Mouse (Mus musculus) gastrocnemius, postnatal 14 days (tissue): ENCODE results near the gene Scyl2. TPM values are rescaled to one million over a fixed set of nuclear protein-coding genes. Genes with fewer than 3 reads are reported as not detected.
"Not testable (repeated sequence)": the region's sequence is repeated elsewhere in the genome, so short reads cannot be mapped to it uniquely, and the experiment has no call there.

Experiments
- DNase-seq: peaks from one replicate; pipeline ENCODE4 v3.0.0; 2021; ENCODE audit warnings: mixed read lengths
- intact Hi-C: fragments of 180-260 bp; cut with DNase I; formaldehyde crosslinking; loops from one replicate; pipeline ENCODE4 v1.15.1; 2025; ENCODE audit warnings: low total_unique reads
- total RNA-seq, 2 experiments: library from RNA; stranded (reverse); gene quantifications; 2 replicates each; pipeline ENCODE4 v1.2.3; 2021

Gene Scyl2
- total RNA-seq, 2 experiments from 2014 or later, result 11.4 to 13.6 TPM

DNA sequence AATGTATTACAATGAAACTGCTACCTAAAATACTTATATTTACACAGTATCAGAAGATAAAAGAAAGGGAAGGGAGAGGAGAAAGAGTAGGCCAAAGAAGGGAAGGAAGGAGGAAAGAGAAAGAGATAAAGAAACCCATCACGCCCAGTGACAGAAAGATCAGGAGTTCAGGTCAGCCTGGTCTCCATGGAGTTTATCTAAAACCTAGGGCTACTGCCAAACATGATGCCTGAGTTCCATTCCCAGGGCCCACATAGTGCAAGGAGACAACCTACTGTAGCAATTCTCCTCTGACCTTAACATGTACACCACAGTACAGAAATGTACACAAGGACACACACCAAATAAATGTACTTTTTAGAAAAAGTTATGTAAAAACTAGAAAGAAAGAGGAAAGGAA, 3.9 kb downstream of the Scyl2 start:
- DNase-seq, result no peak
- intact Hi-C loops, result no loop called here

DNA sequence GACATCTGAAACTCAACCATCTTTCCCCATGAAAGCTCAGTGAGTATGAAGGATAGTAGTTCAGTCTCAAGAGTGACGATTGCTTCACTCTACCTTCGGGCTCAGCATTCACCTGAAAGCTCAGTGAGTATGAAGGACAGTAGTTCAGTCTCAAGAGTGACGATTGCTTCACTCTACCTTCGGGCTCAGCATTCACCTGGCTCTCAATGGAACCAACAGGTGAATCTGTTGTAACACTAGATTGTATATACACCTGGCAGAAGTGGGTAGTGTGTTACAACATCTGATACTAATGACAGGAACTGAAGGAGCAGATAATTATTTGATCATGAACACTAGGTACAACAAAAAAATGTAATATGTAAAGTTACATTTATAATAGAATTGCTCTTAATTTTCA, 4.4 kb downstream of the Scyl2 start:
- intact Hi-C loops, result no loop called here
- no peak for DNase-seq

DNA sequence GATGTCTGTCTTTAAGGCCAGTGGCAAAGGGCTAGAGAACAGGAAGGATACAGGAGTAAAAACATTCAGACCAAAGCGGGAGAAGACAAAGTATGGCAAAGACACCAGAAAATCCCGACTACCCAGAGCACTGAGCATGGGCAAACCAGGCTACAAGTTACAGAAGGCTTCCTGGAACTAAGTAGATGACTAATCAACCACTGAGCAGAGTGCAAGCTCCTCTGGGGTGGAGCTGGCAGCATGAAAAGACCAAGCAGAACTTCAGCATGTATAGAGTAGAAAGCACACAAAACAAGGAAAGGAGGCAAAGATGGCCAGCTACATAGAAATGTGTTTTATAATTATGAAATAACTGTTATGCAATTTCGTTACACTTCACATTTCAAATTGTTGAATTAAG, 5.6 kb downstream of the Scyl2 start:
- intact Hi-C loops, result no loop called here
- no peak for DNase-seq

DNA sequence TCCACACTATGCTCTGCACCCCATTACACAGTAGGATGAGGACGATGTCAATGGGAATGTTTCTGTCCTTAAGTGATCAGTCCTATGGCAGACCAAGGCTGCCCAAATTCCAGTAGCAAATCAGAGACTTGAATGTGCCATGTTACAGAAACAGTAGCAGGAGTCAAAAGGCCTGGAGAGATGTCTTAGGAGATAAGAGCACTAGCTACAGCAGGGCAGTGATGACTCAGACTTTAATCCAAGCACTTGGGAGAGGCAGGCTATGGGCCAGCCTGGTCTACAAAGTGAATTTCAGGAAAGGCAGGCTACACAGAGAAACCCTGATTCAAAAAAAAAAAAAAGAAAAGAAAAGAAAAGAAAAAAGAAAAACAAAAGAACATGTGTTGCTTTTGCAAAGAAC, 6.6 kb downstream of the Scyl2 start:
- DNase-seq, result no peak
- intact Hi-C loops, result no loop called here

DNA sequence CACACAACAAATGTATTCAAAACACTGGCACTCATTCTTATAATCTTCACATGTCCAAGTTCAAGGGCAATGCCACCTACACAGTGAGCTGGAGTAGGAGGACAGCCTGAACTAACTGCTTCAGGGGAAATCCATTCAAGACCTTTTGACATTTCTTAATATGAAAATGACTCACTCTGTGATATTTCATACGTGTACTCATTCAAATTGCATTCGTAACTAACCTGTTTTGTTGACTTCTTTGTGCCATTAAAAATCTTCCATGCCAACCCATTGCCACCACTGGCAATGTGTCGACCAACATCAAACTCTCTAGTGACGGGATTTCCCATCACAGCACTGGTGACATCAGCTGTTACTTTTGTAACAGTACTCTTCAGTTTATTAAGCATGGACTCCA, 8.0 kb downstream of the Scyl2 start:
- intact Hi-C loops, result no loop called here
- DNase-seq, result no peak

DNA sequence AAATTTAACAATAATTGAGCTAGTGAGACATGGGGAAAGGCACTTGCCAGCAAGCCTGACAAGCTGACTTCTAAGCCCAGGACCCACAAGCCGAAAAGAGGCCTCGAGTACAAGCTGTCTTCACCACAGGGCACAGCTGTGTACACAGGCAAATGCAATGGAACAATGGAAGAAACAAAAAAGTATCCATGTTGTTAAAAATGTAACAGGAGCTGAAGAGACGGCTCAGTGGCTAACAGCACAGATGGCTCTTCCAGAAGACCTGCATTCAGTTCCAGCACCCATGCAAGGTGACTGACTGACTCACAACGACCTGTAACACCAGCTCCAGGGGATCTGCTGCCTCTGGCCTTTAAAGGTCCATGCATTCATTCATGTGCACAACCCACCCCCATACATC, 9.5 kb downstream of the Scyl2 start:
- DNase-seq, result no peak
- intact Hi-C loops, result no loop called here

DNA sequence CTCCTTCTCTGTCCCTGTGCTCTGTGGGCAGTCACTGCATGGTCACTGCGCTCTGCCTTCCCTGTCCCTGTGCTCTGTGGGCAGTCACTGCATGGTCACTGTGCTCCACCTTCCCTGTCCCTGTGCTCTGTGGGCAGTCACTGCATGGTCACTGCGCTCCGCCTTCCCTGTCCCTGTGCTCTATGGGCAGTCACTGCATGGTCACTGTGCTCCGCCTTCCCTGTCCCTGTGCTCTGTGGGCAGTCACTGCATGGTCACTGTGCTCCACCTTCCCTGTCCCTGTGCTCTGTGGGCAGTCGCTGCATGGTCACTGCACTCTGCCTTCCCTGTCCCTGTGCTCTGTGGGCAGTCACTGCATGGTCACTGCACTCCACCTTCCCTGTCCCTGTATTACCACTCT, 15.7 kb downstream of the Scyl2 start:
- DNase-seq, intact Hi-C loops: not testable (repeated sequence)

DNA sequence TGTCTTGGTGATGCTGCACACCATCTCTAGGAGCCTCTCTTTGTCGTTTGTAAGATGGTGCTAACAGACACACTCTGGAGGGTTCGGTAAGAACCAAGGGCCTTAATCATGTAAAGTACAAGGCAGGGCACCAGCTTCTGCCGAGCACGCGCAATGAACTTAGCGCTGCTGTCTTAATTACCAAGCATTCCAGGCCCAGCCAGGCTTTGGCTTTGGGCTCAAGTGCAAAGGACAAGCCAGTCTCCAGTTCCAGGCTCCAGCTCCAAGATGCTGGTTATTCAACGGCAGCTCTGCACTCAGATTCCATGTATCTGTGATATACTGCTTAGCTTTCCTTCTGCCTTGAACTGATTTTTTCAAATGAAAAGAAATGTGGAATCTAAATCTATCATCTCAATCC, 18.5 kb downstream of the Scyl2 start:
- intact Hi-C loops, result no loop called here
- no peak for DNase-seq

DNA sequence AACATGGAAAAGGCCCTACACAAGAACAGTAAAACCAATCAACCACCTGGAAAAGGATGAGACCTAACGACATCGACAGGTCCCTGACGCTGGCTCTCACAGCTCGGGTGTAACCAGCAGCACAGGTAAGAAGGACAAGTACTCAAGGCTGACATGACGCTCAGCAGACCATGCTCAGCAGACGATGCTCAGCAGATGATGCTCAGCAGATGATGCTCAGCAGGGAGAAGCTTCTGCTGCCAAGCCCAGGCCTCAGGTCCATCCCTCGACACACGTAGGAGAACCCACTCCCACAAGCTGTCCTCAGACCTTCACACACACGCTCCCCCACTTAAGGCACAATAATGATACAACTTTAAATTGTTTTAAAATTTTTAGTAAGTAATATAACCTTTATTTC, 20.4 kb downstream of the Scyl2 start:
- intact Hi-C loops, result no loop called here
- no peak for DNase-seq

DNA sequence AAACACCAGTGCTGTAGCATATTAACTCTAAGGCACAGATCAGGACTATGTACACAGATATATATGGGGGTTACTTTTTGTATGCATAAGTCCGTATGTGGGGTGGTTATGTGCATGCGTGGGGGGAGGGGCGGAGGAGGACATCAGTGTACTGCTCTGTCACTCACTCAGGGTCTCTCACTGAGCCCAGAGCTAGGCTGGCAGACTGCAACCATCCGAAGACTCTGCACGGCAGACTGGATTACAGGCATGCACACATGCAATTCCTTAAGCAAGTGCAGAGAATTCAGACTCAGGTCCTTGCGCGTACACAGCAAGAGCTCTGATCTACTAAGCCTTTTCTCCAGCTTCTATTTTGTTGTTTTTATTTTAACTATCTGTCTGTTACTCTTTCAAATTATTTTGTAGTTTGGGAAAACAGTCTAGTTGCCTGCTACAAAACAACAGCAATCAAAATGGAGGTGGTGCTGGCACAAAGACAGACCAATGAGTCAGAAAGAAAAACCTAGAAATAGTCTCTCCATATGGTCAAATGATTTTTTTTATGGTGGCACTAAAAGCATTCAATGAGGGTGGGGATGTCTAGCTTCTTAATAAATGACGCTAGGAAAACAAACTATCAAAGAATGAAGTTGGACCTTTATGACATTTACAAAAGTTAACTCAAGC, 21.0 kb downstream of the Scyl2 start:
- DNase-seq, result no peak
- intact Hi-C loops, result no loop called here

DNA sequence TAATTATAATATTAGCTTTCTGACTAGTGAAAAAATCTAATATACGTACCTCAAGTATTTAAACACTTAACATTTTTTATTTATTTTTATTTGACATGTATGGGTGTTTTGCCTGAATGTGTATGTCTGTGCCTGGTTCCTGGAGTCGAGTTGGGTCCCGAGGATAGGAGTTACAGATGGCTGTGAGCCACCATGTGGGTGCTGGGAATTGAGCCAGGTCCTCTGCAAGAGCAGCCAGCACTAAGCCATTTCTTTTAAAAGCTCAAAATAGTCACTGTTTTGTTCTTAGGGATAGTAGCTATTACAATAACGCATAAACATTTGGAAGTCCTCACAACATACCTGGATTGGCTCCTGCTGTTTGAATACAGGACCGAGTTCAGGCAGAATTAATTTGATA, 29.7 kb downstream of the Scyl2 start:
- DNase-seq, result no peak
- intact Hi-C loops, result no loop called here

DNA sequence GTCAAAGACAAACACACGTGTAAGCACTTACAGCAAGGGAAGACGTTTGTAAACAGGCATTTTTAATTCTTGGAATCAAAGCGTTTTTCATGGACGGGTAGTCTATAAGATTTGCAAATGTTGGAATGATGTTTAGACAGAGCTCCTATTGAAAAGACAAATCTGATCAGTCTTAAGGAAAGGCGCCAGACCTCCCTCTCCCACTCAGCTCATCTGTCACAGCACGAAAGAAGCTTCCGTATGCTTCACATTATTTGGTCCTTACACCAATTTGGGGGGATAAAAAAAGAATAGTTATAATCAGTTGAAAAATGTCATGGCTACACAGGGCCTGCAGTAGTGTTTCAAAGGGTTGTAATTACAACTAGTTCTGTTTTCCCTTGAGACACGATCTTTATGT, 33.2 kb downstream of the Scyl2 start:
- DNase-seq, result no peak
- intact Hi-C loops, result no loop called here

DNA sequence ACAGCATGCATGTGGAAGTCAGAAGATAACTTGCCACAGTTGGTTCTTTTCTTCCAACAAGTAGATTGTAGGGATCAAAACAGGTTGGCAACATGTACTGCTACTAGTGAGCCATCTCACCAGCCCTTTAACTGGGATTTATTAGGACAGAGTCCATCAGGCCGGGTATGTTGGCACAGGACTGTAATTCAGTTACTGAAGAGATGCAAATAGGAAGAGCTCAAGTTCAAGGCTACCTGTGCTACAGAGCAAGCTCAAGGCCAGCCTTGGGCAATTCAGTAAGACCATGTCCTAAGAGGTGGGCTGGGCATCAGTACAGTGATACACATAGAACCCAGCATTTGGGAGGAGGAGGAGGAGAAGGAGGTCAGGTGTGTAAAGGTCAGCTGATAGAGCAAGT, 34.4 kb downstream of the Scyl2 start:
- intact Hi-C loops, result no loop called here
- DNase-seq, result no peak

DNA sequence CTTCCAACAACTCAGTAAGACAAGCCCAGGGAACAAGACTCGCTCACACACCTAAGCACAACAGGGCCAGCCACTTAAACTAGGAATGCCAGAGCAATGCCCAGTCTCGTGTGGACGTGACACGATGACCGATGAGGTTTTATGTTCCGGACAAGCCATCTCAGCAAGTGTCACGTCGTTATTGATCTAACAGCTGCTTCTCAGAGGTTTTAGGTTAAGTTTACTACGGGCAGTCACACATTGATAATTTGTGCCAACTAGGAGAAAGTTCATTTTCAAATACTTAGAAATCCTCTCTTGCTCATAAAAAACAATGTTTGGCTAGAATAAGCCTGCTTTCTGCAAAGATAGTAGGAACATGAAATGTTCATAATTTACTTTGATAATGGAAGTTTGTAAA, 39.2 kb downstream of the Scyl2 start:
- no peak for DNase-seq
- intact Hi-C loops, result no loop called here

DNA sequence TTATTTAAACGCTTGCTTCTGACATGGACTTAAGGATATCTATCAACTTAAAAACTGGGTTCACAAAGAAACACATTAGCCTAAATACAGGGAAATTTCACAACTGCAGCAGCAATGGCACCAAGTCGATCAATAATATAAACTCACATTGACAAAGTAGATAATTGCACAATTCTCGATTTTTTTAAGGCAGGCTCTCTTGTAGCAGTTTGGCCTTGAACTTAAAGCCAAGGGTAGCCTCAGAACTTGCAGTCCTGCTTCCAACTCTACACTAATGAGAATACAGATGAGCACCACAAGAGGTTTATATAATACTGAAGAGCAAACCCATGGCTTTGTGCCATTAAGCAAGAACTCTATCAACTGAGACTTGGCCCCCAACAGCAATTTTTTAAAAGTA, 49.1 kb downstream of the Scyl2 start:
- intact Hi-C loops, result no loop called here
- DNase-seq, result no peak

DNA sequence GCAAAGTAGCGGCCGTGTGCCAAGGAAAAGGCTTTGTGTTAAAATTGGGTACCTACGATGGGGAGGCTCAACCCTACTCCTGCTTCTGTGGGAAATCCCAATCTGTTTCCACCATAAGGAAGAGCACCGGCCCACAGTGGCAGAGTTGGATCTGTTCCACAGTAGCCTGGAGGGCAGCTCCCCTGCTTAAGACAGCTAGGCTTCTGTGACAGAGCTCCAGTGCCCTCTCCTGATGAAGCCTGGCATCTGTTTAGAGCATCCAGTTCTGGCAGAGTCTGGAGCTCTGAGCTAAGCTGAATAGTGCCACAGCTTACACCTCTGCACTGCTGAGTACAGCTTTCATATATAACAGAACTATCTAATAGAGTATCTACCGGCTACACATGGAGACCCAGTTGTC, 51.1 kb downstream of the Scyl2 start:
- intact Hi-C loops, result no loop called here
- no peak for DNase-seq

DNA sequence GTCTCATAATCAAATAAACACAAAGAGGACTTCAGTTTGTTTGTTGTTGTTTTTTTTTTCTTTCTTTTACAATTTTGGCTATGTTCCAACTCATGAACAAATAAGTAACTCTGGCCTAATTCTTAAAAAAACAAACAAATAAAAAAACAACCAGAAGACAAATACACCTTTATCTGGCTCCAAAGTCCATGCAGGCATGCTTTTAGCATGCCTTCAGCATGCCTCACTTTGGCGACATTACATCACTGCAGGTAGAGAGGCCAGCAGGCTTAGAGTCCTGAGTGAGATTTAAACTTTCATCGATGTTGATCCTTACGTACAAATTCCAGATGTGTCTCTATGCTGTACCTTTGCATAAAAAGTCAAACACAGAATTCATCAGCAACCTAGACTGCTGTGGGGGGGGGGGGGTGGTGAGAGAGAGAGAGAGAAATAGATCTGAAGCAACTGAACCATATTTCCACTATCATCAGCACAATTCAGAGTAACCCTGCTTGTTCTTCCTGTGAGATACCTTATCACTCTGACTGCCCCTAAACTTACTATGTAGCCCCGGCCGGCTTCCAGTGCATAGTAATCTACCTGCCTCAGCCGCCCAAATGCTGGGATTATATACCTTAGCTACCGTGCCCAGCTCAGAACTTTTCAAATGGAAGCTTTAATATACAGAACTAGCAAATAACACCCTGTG, 52.2 kb downstream of the Scyl2 start:
- intact Hi-C loops, result loop anchor here (5.0 kb wide), 1 partner anchor 307 kb away; no protein-coding TSS in a partner anchor
- no peak for DNase-seq

DNA sequence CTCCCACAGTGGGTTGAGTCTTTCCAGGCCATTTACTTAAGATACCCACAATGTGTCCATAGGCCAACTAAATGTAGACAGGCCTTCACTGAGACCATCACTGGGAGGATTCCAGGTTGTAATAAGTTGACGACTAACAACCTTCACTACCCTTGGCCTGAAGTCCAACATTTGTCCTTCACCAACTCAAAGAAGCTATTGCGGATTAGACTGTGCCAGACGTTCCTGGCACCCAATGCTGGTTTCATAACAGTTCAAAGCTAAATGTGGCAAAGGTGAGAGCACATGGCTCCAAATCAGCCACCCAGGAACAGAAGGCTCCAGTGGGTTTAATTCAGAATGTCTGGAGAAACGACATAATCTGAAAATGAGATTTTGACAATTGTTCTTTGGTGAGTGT, 53.0 kb downstream of the Scyl2 start:
- intact Hi-C loops, result loop anchor here (5.0 kb wide), 1 partner anchor 306 kb away; no protein-coding TSS in a partner anchor
- no peak for DNase-seq

DNA sequence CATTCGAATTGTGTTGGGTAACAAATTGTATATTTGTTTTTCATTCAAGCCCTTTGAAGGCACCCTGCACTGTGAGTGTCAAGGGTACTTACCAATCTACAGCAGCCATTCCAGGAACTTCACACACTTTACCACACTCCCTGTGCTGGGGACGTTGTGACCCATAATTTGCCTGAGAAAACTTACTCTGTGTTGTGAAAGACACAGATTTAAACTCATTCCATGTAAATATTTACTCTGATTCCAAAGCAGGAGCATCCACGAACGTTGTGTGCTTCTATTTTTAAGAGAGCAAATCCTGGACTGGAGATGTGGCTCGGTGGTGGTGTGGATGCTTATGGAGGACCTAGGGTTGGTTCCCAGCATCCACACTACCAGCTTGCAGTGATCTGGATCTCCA, 54.3 kb downstream of the Scyl2 start:
- intact Hi-C loops, result loop anchor here (5.0 kb wide), 1 partner anchor 305 kb away; no protein-coding TSS in a partner anchor

DNA sequence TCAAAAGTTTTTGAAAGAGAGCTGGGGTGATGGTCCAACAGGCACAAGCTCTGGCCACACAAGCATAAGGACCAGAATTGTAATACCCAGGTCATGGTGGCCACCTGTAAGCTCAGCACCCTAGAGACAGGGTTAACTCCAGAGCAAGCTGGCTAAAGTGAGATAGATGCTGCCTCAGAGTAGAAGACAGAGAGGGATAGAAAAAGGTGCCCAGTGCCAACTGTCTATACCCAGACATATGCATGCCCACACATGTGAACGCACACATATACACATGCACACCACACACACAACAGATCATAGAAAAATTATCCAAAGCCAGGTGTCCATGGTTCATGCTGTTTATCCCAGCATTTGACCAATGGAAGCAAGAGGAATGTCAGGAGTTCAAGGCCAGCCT, 55.5 kb downstream of the Scyl2 start:
- no peak for DNase-seq
- intact Hi-C loops, result loop anchor here (5.0 kb wide), 1 partner anchor 303 kb away; no protein-coding TSS in a partner anchor

More for the DNA sequence above, 54.3 kb downstream of the Scyl2 start:
- DNase-seq, result no peak

DNA sequence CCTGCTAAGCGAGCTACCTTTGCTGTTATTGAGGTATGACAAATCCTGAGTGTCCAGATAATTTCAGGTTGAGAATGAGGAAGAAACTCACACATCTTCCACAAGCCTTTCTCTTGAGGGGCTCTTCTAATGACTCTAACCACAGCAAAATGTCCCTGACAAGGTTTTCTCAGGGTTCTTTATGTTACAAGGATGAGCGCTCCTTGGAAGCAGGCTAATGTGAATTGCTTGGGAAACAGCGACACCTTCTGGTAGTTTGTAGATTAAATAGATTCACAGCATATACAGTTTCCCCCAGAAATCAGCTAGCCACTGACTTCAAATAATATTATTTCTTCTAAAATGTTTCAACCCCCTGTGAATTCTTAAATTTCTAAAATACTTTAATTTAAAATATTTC, 56.0 kb downstream of the Scyl2 start:
- intact Hi-C loops, result loop anchor here (5.0 kb wide), 1 partner anchor 303 kb away; no protein-coding TSS in a partner anchor
- no peak for DNase-seq
